Mouse (Mus musculus): ENCODE measurements around the gene Armc8.

Armc8 gene

GRCm38 (mm10) chr9:99441647-99442433, 126.9 kb downstream of the Armc8 start:
- DNase-seq, result no peak

GRCm38 (mm10) chr9:99440941-99441340, 127.8 kb downstream of the Armc8 start:
- no peak for DNase-seq

GRCm38 (mm10) chr9:99439064-99439463, 129.6 kb downstream of the Armc8 start:
- no peak for DNase-seq

GRCm38 (mm10) chr9:99437781-99438565, 130.7 kb downstream of the Armc8 start:
- DNase-seq, result no peak

GRCm38 (mm10) chr9:99437031-99437764, 131.5 kb downstream of the Armc8 start, which contains the start of gene Mras:
Gene Mras (minus strand): TSS chr9:99437381.
- DNase-seq, result peak; percentile 20

GRCm38 (mm10) chr9:99436182-99437030, 132.3 kb downstream of the Armc8 start:
- peak; percentile 83 for DNase-seq

GRCm38 (mm10) chr9:99435619-99436181, 133.0 kb downstream of the Armc8 start:
- peak; percentile 49 for DNase-seq

- peak; percentile 42 for DNase-seq
Measured at GRCm38 (mm10) chr9:99434892-99435618, 133.6 kb downstream of the Armc8 start.

- no peak for DNase-seq
Measured at GRCm38 (mm10) chr9:99432478-99432877, 136.2 kb downstream of the Armc8 start.

GRCm38 (mm10) chr9:99431963-99432362, 136.7 kb downstream of the Armc8 start:
- no peak for DNase-seq

GRCm38 (mm10) chr9:99431346-99431745, 137.4 kb downstream of the Armc8 start:
- no peak for DNase-seq

- no peak for DNase-seq
Measured at GRCm38 (mm10) chr9:99430806-99431205, 137.9 kb downstream of the Armc8 start.

GRCm38 (mm10) chr9:99429845-99430244, 138.9 kb downstream of the Armc8 start:
- DNase-seq, result no peak

- DNase-seq, result no peak
Measured at GRCm38 (mm10) chr9:99428601-99429331, 139.9 kb downstream of the Armc8 start.
